Mouse (Mus musculus): ENCODE results near the gene Ctse.

- no peak for TF ChIP-seq POLR2A (IDR thresholded peaks at IDR 0.05; ENCODE audit: borderline replicate concordance, extremely low read depth, low read depth, low read length)
- TF ChIP-seq CTCF (IDR thresholded peaks at IDR 0.05; ENCODE audit: insufficient read depth, low read length) = no peak
Measured at GRCm38 (mm10) chr1:131655601-131656000, 17.5 kb downstream of the Ctse start.

Measured in lung, adult 2 months (tissue).